Mouse (Mus musculus): ENCODE data around the gene Prc1.

Prc1 gene

DNA sequence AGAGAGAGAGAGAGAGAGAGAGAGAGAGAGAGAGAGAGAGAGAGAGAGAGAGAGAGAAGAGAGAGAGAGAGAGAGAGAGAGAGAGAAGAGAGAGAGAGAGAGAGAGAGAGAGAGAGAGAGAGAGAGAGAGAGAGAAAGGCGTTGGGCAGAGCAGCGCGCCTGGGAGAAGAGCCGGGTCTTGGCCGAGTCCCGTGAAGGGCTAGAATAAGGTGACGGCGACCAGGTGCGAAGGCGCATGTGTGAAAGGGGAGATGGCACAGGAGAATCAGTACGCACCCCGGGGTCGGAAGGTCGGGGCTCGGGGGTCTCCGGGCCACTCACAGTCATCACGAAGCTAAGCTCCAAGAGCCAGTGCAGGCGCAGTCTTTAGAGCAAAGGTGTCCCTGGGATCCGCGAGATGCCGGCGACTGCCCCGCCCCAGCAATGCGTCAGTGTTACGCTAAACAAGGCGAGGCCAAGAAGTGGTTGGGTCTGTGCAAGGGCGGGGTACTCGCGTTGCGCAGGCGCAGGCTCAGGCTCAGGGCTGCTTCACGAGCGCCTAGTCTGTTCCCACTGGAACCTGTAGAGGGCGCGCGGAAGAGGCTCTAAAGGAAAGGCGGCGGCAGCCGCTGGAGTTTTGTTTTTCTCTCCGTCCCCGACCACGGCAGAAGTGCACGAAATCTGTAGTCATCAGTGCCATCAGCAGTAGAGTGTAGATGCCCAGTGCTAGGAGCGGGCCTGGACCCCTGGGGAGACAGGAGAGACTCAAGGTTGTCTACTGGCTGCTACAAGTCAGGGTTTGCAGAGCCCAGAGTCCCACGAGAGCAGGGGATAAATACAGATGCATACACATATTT, 45.8 kb downstream of the Prc1 start:
- DNase-seq = peak; percentile 98

DNA sequence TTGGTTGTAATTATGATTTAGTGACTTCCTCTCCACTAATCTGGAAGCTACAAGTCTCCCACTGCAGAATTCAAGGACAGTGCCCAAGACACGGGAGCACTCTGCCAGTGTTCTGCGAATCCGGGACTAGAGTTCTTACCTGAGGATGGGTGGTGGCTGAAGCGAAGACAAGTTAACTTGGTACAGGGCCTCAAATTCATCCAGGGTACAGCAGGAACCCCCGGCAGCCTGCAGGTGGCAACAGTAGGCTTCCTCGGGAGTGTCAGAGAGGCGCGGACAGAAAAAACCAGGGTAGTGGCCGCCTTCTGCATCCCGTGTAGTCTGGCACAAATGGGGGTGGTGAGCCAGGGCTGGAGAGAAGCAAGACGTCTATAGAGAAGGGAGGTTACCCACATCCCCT, 46.5 kb downstream of the Prc1 start, which contains the start of gene Unc45a:
Gene Unc45a, minus strand, starts transcription at position 213 of the 400 bp plus-strand sequence.
- DNase-seq = peak; percentile 76

DNA sequence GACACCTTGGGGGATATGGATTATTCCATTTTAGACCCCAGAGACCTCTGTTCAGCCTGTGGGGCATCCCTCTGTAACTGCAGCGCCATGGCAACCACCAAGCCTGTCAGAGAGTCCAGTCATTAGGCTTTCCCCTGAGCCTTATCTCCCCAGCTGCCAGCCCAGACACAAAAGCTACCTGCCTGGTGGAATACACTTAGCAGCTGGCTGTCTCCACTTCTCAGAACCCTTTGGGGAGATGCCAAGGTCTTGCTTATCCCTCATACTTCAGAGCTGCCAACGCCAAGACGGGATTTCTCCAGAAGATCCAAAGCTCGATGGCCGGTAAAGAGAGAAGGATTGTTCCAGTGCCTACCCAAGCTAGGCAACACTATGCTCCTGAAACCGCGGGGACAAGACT, 47.5 kb downstream of the Prc1 start:
- DNase-seq = no peak

DNA sequence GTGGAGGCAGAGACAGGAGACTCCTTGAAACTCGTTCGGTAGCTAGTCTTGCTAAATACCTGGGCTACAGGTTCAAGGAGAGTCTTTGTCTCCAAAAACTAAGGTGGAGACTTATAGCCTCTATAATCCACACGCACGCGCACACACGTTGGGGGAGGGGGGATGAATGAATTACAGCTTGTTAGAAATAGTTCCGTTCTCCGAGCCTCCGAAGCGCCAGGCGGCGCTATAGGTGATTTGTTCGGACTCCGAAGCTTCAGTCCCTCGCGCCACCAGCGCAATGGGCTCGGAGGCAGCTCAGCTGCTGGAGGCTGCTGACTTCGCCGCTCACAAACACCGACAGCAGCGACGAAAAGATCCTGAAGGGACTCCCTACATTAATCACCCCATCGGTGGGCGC, 48.6 kb downstream of the Prc1 start, which contains the start of gene Hddc3:
Gene Hddc3, plus strand, starts transcription at position 247 of the 400 bp plus-strand sequence.
- peak; percentile 95 for DNase-seq

DNA sequence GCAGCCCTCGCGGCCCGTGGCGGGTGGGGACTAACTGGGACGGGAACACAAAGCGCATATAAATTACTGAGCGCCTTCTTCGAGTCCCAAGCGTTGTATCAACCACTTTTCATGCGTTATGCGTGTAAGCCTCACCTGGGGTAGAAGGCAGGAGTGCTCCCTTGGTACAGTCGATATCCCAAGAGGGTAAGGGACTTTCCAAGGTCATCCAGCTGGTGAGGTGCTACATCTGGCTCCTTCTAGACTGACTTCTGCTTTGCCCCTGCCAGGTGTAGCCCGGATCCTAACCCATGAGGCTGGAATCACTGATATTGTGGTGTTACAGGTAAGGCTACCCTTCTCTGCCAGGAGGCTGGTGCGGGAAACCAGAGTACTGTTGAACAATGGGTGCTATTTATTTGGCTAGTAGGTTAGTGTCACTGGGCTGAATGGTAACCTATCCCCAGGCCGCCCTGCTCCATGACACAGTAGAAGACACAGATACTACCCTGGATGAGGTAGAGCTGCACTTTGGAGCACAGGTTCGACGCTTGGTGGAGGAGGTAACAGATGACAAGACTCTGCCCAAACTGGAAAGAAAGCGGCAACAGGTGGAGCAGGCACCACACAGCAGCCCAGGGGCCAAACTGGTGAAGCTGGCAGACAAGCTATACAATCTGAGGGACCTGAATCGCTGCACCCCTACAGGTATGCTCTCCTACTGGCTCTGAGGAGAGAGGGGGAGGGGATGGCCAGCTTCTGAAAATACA, 49.2 kb downstream of the Prc1 start:
- no peak for DNase-seq

DNA sequence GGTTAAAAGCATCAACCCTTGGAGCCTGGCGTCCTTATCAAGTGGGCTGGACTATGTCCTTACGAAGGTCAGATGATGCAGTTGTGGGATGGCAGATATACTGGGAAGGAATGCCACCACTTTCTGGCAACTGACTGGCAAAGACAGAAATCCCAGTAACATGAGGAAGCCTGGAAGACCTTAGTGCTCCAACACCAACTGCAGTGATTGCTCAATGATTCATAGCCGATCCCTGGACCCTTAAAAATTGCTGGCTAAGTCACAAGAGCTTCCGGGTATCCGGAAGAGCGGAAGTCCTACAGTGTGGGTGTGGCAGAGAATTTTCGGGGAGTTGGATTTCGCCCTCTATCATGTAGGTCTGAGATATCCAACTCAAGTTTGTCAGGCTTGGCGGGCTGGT, 51.9 kb downstream of the Prc1 start:
- DNase-seq = no peak

DNA sequence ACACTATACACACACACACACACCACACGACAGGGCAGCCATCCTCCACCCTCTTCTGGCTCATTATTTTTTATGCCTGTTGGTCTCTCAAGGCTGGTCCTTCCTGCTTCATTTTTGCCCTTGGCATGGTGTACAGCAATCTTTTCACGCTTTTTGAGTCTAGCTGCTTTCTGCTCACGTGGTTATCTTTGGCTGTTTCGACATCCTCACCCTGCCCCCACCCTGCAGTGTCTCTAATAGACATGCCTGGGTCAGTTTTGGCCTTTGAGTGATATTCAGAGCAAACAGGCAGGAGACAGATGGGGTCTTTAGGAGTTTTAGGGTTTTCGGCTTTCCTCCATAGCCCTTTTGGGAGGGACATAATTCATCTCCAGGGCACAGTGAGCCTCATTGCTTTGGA, 52.6 kb downstream of the Prc1 start:
- DNase-seq = no peak

DNA sequence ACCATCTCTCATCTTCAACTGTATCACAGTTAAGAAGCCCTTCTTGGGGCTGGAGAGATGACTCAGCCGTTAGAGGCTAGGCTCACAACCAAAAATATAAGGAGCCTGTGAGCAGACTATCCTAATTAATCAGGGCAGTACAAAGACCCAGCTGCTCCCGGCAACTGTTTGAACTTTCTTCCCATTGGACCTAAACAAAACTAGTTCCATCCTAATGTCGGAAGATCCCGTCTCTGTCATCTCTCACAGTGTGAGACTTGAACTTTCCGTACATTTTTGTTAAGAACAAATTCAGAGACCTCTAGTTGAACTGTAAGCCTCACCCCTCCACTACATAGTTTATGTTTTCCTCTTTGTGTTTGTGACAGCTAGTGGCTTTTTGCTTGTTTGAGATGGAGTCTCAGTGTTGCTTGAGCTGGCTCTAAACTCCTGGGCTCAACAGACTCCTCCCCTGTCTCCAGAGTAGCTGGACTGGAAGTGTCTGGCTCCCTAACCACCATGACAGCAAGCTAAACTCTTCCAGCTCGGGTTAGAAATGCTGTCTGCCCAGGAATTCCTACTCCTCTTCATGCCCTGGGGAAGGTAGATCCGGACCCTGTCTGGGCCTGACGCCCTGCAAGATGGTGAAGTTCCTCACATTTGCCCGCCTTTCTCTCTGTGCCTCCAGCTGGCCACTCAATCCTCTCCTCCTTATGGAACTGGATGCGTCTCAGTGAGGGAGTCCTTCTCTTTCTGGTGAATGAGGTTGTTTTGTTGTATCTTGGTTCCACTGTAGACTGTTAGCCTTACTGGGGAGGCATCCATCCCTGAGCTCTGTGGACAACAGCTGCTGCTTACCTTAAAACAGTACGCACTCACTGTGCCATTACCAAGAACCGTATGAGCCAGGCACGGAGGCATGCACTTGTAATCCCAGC, 53.7 kb downstream of the Prc1 start:
- DNase-seq = no peak

DNA sequence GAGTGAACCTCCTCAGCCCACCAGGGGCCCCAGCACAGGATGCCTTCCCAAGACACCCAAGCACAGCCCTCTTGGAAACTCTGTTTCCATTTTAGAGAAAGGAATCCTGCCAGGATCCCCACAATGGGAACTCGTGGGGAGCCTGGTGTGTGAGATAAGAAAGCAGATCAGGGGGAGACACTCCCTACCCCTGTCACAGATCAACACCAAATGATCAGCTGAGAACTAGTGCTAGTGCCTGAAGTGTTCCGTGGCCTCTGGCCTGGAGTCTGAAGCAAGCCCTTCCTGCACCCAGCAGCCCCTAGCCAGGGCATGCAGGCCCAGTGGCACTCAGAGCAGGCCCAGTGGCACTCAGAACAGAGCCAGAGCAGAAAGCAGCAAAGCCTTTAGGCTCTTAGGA, 56.6 kb downstream of the Prc1 start:
- no peak for DNase-seq

DNA sequence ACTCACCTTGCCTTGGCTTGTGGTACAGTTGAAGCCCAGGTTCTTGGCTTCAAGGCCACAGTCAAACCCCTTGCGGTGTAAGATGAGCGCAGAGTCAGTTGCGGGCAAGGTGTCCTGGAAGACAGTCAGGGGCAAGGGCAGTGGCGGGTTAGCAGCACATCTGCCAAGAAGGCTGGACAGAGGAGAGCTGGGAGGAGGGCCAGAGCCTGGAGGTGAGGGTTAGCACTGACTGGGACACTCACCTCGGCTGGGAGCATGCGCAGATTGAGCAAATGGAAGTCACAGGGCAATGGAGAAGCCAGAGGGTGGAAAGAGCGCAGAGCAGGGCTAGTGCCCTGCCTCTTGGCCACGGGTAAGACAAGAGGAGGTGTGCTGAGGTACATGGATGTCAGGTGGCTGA, 58.7 kb downstream of the Prc1 start:
- DNase-seq = no peak

DNA sequence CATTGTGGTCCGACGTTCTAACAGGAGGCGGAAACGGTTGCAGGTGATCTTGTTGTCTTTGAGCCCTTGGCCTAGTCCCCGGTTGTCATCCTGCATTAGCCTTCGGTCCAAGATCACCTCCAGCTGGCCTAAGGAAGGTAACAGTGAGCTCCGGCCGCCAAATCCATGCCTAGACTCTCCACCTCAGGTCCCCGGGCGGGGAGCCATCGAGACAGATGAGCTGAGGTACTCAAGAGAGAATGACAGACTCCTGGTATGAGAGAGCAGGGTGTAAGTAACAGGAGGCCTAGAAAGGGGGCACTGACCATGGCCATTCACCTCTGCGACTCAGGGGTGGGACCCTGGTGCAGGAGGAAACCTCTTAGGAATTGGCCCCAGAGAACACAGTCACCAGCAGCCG, 62.1 kb downstream of the Prc1 start:
- DNase-seq = no peak

DNA sequence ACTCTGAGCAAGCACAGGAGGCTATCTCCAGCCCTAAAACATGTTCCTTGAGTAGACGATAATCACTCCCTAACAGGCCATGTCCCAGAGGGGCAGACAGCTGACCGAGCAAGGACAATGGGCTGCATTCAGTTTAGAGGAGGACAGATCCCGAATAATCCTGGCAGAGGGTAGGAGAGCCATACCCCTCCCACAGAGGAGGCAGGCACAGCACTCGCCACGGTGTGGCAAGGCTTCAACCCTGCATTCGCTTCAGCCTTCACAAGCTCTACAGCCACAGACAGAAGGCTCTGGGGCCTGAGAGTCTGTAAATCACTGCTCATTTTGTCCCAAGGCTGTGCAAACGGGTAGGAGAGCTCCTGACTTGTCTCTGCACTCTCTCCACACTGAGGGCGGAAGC, 62.9 kb downstream of the Prc1 start:
- DNase-seq = no peak

DNA sequence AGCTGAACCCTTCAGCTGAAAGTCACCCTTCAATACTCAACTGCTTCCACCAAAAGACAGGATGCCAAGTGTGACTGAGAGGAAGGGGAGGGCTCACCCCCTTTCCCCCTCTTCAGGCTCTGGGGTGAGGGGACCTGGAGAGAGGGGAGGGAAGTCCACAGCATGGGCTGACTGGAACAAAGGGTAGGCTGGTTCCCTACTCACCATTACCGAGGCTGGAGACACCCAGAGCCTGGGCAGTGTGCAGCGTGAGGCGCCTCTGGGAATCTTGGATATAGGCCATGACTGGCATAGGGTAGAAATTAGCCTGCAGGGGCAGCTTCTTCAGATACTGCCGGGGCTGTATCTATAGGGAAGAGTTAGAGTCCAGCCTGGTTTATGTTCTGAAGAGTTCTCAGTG, 63.8 kb downstream of the Prc1 start:
- DNase-seq = no peak

DNA sequence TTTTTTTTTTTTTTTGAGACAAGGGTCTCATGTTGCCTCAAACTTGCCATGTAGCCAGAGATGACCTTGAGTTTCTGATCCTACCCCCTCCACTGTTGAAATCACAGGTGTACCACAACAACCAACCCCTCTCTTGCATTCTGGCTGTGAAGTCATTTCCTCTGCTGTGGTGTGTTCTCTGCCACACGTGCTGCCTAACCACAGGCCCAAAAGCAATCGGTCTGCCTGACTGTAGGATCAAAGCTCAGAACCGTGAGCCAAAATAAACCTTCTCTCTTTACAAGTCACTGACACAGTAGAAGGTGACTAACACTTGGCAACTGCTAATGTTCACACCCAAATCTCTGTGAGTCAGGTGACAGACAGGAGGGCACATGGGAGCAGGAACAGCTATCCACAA, 66.2 kb downstream of the Prc1 start:
- no peak for DNase-seq

DNA sequence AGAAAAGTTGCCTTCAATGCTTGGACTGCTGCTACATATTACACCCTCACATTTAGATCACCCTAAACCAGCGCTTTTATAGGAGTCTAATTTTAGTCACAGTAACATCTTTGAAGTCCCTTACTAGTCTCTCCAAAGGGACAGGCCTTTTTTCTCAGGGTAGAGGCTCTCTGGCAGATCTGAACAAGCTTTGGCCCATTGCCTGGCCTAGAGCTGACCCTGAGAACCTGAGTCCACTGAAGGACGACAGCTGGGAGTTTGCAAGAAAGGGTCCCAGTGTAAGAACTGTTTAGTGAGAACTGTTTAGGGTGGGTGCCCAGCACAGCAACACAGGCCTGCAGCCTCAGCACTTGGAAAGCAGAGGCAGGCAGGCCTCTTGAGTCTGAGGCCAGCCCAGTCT, 71.5 kb downstream of the Prc1 start:
- peak; percentile 32 for DNase-seq

Data from kidney, adult 18-20 months (tissue).